Mouse (Mus musculus) ovary, postnatal 10 days (tissue): Measurements from ENCODE around the gene Fem1a.

ENCODE experiments used
- DNase-seq: peaks from one replicate; pipeline ENCODE4 v3.0.0; 2022; ENCODE audit warnings: low spot score

The Fem1a gene

DNA sequence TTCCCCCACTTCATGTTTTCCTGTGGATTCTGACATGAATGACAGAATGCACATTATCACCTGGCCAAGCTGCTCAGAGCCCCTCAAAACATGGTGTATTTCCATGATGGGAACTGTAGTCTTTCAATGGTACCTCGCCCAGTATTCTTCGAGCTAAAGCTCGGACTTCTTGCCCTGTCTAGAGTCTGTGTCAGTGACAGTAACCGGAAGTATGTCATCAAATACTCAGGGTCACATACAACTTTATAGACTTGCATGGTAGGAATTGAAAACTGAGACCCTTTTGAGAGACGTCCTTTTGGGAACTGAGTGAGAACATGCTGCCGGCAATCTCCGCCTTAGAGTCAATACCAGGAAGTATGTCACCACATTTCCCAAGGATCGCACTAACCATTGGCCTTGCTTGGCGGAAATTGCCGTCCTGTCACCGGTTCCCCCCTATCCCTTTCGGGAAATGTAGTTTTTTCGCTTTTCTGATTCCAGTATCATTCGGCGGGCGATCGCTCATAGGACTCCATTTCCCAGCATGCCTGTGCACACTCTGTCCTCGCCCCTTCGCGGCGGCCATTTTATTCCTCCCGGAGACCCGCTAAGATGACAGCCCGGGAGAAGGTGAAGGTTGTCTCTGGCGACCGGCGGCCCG is at the start of gene Fem1a:
Gene Fem1a, plus strand, starts transcription at position 572 of the 643 bp plus-strand sequence.
- peak; percentile 65 for DNase-seq

GRCm38 (mm10) chr17:56206986-56207674 is 49.5 kb upstream of the Fem1a start:
- DNase-seq, result no peak

DNA sequence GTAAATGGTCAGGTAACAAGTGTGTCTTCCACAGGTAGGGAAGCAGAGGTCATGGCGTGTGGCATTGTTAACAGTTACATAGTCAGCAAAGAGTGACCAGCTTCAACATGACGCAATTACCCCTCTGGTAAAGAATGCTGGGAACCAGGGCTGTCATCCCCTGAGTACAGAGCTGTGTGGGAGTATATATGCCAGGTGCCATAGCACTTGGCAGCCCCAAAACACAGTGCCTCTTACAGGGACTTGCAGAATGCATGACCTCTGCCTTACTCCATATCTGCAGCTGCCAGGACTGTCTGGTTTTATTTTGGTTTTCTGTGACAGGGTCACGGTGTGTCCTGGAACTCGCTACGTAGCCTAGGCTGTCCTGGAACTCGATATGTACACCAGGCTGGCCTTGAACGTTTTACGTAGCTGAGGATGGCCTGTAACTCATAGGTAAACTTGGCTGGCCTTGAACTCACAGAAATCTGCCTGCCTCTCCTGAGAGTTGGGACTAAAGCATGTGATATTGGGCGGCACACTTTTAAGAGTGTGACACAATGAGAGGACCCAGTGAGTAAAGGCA is 48.6 kb upstream of the Fem1a start:
- DNase-seq, result no peak

GRCm38 (mm10) chr17:56208821-56209220 is 47.8 kb upstream of the Fem1a start:
- no peak for DNase-seq

- no peak for DNase-seq
These were observed 45.5 kb upstream of the Fem1a start for GRCm38 (mm10) chr17:56211090-56211489.

GRCm38 (mm10) chr17:56212676-56213075 is 43.9 kb upstream of the Fem1a start:
- no peak for DNase-seq

DNA sequence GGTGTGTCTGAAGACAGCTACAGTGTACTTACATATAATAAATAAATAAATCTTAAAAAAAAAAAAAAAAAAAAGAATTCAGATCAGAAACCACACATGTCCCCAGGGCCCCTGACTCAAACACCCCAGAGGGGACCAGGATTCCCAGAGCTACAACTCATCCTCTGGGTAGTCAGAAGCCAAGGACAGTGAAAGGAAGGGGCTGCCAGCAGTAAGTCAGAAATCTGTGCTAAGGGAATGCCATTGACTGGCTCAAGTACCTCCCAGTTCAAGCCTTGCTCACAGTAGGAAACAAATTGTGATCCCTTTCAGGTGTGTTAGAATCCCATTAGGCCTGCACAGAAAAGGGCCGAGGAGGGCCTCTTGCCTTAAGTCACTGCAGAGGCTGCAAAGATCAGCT is 42.4 kb upstream of the Fem1a start:
- DNase-seq, result no peak

- no peak for DNase-seq
These were observed 38.9 kb upstream of the Fem1a start for GRCm38 (mm10) chr17:56217670-56218069.

DNA sequence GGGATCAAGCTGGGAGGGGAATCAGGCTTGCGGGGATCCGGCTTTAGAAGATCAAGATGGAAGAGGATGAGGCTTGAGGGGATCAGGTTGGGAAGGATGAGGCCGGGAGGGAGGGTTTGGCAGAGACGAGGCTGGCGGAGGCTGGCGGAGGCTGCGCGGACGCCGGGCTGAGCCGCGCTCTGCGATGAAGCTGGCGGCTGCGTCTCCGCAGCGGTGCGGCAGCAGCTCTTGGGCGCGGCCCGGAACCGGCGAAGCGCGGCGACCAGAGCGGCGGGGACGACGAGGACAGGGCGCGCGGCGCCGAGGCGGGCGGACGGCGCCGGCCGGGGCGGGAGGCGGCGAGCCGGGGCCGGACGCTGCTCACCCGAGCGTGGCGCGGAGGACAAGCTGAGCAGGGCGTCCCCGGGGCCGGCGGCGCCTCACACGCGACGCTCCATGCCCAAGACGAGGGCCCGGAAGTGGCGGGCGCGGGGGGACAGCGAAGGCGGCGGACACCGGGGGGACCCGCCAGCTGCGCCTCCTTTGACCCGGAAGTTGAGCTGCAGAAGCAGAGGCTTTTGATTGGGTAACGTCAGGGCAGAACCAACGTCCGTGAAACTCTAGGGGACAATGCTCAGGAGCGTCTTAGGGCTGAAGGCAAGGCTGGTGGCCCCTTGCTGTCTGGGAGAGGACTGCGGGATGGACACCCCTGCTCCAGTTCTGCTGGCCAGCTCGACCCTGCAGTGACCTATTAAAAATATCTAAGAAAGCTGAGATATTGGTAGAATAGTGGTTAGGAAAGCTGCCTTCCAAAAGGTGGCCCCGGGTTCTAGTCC is 38.0 kb upstream of the Fem1a start, which contains the start of gene Dpp9:
Gene Dpp9, minus strand, starts transcription at position 529 of the 815 bp plus-strand sequence.
- peak; percentile 53 for DNase-seq

DNA sequence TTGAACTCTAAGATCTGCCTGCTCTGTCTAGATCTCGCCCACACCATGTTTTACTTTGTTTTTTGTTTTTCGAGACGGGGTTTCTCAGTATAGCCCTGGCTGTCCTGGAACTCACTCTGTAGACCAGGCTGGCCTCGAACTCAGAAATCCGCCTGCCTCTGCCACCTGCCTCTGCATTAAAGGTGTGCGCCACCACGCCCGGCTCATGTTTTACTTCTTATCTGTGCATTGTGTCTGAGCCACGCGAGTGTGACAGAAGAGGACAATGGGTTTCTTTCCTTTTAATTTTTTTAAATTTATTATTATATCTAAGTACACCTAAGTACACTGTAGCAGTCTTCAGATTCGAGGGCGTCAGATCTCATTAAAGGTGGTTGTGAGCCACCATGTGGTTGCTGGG is 37.4 kb upstream of the Fem1a start:
- DNase-seq, result no peak

GRCm38 (mm10) chr17:56219805-56220204 is 36.8 kb upstream of the Fem1a start:
- DNase-seq, result no peak

DNA sequence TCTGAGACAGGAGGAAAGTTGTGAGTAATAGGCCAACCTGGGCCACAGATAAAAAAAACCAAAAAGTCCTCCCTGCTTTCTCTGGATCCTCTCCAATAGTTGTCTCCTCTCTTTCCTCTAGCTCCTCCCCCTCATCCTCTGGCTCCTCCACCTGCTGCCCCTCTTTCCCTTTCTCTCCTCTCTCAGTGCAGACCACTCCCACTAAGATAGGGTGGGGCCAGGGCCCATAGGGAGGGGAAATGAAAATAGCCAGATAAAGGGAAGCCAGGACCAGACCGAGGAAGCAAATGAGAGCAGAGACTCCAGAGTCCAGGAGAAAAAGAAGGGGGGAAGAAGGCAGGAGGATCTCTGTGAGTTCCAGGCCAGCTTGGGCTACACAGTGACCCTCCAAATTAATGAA is 31.7 kb upstream of the Fem1a start:
- DNase-seq, result no peak

DNA sequence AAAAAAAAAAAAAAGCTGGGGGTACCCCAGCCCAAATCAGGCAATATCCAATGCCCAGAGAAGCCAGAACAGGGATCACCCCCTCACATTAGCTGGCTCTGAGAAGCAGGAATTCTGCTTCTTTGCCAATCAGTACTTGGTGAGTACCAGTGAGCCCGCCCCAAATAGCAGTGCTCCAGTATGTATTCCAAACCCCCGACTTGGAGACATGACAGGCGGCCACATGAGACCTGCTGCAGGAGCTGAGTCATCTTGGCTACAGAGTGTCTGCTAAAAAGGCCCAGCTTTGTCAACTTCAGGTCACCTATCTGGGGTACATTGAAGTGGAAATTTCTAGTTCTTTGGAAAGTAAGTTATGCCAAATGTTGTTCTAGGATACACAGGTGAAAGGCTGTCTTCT is 30.0 kb upstream of the Fem1a start:
- no peak for DNase-seq

DNA sequence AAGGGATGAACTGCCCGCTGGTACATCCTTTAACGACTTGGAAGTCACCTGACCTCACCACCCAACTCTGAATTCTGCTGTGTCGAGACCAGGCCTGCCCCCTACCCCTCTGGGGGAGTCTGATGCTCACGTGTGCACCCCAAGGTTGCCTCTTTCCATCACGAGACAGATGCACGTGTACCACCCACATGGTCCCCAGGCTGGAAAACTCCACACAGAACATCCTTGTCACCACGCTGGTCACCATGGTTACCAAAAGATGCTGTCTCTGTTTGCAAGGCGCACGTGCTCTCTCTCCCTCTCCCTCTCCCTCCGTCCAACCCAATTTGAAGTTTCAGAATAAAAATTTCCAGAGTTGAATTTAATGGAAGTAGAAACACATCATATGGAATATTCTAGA is 26.7 kb upstream of the Fem1a start:
- no peak for DNase-seq

DNA sequence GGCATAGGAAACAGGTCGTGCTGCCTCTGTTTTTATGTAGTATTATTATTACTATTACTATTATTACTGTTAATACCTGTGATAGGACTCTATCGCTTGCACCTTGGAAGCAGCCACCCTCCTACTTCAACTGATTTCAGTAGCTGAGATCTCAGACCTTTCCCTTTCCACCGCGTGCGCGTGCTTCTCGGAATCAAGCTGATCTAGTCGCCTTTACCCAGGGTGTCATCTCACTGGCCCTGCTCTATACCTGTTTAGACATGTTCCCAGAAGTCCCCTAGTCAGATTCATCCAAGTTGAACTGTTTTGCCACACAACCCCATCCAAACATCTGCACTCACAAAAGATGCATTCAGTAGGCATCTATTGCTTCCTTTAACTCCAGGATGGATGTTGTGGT is 23.2 kb upstream of the Fem1a start:
- DNase-seq, result no peak

- DNase-seq, result no peak
These were observed 22.7 kb upstream of the Fem1a start for GRCm38 (mm10) chr17:56233818-56234469.

DNA sequence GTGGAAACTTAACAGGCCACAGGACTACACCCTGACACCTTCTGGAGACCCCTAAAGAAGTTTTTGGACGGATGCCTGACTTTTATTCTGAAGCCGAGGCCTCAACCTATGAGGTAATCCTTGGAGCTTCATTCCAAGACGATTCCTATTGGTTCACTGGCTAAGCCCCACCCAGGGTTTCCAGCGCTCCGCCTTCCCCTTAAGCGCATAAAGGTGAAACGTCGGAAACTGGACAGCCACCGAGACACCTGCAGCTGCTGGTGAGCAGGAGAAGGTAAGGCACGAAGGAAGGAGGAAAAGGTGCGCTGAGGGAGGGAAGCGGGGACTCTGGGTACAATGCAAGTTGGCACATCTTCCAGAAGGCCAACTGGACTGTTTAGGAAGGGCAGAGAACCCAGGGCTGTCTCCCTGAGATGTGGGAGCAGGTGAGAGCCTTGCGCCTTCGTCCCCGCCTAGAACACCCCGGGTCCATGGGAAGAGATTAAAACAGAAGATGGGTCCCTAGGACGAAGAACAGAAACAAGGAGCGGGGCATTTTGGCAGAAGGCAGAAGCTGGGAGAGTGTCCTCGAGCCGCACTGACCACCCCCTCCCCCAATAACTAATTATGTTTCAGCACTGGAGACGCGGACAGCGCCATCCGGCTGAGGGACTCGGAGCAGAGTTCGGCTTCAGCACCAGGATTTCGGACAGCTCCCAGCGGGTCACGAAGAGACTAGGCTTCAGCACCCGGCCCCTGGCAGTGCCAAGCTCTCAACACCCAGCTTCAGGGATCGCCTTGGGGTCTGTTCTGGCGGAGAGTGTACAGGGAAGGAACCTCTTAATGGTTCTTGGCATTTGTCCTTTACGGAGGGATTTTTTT is 14.8 kb upstream of the Fem1a start:
- DNase-seq, result peak; percentile 83

GRCm38 (mm10) chr17:56245608-56246007 is 11.0 kb upstream of the Fem1a start:
- no peak for DNase-seq

GRCm38 (mm10) chr17:56251136-56251829 is 5.3 kb upstream of the Fem1a start:
- DNase-seq, result no peak

DNA sequence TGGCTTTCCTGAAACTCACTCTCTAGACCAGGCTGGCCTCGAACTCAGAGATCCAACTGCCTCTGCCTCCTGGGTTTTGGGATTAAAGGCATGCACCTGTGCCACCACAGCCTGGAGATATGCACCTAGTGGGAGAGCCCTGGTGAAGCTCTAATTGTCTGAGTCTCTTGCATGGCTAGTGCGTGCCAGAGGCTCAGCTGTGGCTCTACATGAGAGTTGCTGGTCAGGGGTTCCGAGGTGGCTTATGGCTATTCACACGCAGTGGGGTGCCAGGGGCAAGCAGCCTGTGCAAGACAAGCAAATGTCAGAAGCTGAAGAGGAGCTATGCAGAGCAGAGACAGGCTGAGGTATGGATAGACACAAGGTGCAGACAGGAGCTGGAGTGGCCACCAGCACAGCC is 1.9 kb upstream of the Fem1a start:
- DNase-seq, result no peak

- DNase-seq, result no peak
These were observed 1.2 kb upstream of the Fem1a start for GRCm38 (mm10) chr17:56255429-56255828.
